Mouse (Mus musculus) bone marrow, adult 2 months (tissue): ENCODE measurements around the gene Plac9a. TPM values are rescaled to one million over a fixed set of nuclear protein-coding genes. Genes with fewer than 3 reads are reported as not detected.
"Not testable (repeated sequence)": the region's sequence is repeated elsewhere in the genome, so short reads cannot be mapped to it uniquely, and the experiment has no call there.

Experiments
- H3K27ac ChIP-seq: fragments of 200-500 bp; 2 replicates; pipeline ENCODE4 v1.5.1; 2012; ENCODE audit warnings: low read depth, mild to moderate bottlenecking, control low read depth, inconsistent platforms, low read length; ENCODE audit not compliant: control insufficient read depth, poor library complexity, insufficient read depth
- H3K4me1 ChIP-seq: fragments of 200-500 bp; 2 replicates; pipeline ENCODE4 v1.6.1; 2011; ENCODE audit warnings: low read length; ENCODE audit not compliant: control insufficient read depth, insufficient read depth
- H3K4me3 ChIP-seq: fragments of 200-500 bp; replicated peaks from 2 replicates; pipeline ENCODE3; 2011; ENCODE audit warnings: mild to moderate bottlenecking, low read depth, low read length, control low read depth; ENCODE audit not compliant: control insufficient read depth
- CTCF ChIP-seq: fragments of 200-500 bp; IDR thresholded peaks from 2 replicates; pipeline ENCODE4 v1.5.1; 2011; ENCODE audit warnings: low read length, control low read depth; ENCODE audit not compliant: control insufficient read depth, insufficient read depth
- POLR2A ChIP-seq: fragments of 200-500 bp; IDR thresholded peaks from 2 replicates; pipeline ENCODE4 v1.6.1; 2011; ENCODE audit warnings: low read depth, mild to moderate bottlenecking, control low read depth, low read length, borderline replicate concordance; ENCODE audit not compliant: control insufficient read depth
- WGBS: fragments of 180-500 bp; shearing (Covaris S2); methylation state at CpG from one replicate; pipeline ENCODE4 v1.1.7; 2018; 5-methylcytosine and 5-hydroxymethylcytosine counted together
- polyA plus RNA-seq: library from polyadenylated mRNA; stranded (reverse); fragments of >200 nt; gene quantifications from 2 replicates; pipeline ENCODE4 v1.2.4, GENCODE M21; 2011; ENCODE audit warnings: low replicate concordance; ENCODE audit not compliant: missing spikeins, insufficient read depth, insufficient read length

Plac9a gene
- polyA plus RNA-seq, 1 experiment: not detected

- 85% methylated on average over 6 of the region's 6 CpGs for WGBS
- Histone ChIP-seq H3K4me3 (no peak overlapping the region), H3K4me1 (peaks cover 13% of the 10 kb centered on the region), H3K27ac (peak overlapping the region; percentile 92; the same call in 1 of the 2 replicates)
- TF ChIP-seq CTCF: no peak
- TF ChIP-seq POLR2A: no peak
These were observed 51.7 kb downstream of the Plac9a start for GRCm38 (mm10) chr14:25851189-25851588.

GRCm38 (mm10) chr14:25850433-25850832 is 52.5 kb downstream of the Plac9a start:
- 58% methylated on average over 2 of the region's 2 CpGs for WGBS
- H3K4me1 ChIP-seq: peaks cover 11% of the 10 kb centered on the region; the same call in 1 of the 2 replicates
- H3K4me3 ChIP-seq: no peak overlapping the region
- TF ChIP-seq POLR2A (no peak), CTCF (no peak)
- peak overlapping the region; percentile 92 for H3K27ac ChIP-seq

GRCm38 (mm10) chr14:25848708-25849107 is 54.2 kb downstream of the Plac9a start:
- not testable (repeated sequence) for H3K4me3 ChIP-seq, H3K27ac ChIP-seq
- peaks cover 10% of the 10 kb centered on the region; the same call in 1 of the 2 replicates for H3K4me1 ChIP-seq
- 91% methylated on average over 3 of the region's 4 CpGs for WGBS

GRCm38 (mm10) chr14:25848237-25848636 is 54.7 kb downstream of the Plac9a start:
- no peak overlapping the region for H3K4me3 ChIP-seq
- H3K4me1 ChIP-seq: peaks cover 6% of the 10 kb centered on the region; the same call in 1 of the 2 replicates
- TF ChIP-seq POLR2A: no peak
- no peak for TF ChIP-seq CTCF
- peak overlapping the region; percentile 70 for H3K27ac ChIP-seq
- 53% methylated on average over 6 of the region's 6 CpGs for WGBS

- TF ChIP-seq CTCF: no peak
- no peak for TF ChIP-seq POLR2A
- Histone ChIP-seq H3K27ac (peak overlapping the region; percentile 70), H3K4me3 (no peak overlapping the region), H3K4me1 (peaks cover 5% of the 10 kb centered on the region; the same call in 1 of the 2 replicates)
- 76% methylated on average over 9 of the region's 9 CpGs for WGBS
These were observed 55.2 kb downstream of the Plac9a start for GRCm38 (mm10) chr14:25847660-25848059.

GRCm38 (mm10) chr14:25846516-25846915 is 56.4 kb downstream of the Plac9a start:
- Histone ChIP-seq H3K4me3 (no peak overlapping the region), H3K4me1 (peaks cover 5% of the 10 kb centered on the region; the same call in 1 of the 2 replicates), H3K27ac (no peak overlapping the region)
- WGBS: 78% methylated on average over 8 of the region's 8 CpGs
- TF ChIP-seq CTCF: no peak
- no peak for TF ChIP-seq POLR2A

GRCm38 (mm10) chr14:25845832-25846383 is 57.0 kb downstream of the Plac9a start:
- Histone ChIP-seq H3K27ac (no peak overlapping the region), H3K4me1 (peaks cover 2% of the 10 kb centered on the region; the same call in 1 of the 2 replicates), H3K4me3 (no peak overlapping the region)
- TF ChIP-seq POLR2A (no peak), CTCF (no peak)
- WGBS: 90% methylated on average over 6 of the region's 6 CpGs

- no peak overlapping the region for H3K4me3 ChIP-seq
- 91% methylated on average over 4 of the region's 4 CpGs for WGBS
- H3K4me1 ChIP-seq: peaks cover 2% of the 10 kb centered on the region; the same call in 1 of the 2 replicates
- no peak for TF ChIP-seq POLR2A
- no peak for TF ChIP-seq CTCF
- no peak overlapping the region for H3K27ac ChIP-seq
These were observed 58.5 kb downstream of the Plac9a start for GRCm38 (mm10) chr14:25844372-25844771.

GRCm38 (mm10) chr14:25842688-25843003 is 60.3 kb downstream of the Plac9a start:
- 2% methylated on average over 12 of the region's 12 CpGs for WGBS
- TF ChIP-seq POLR2A (no peak), CTCF (no peak)
- Histone ChIP-seq H3K27ac (peak overlapping the region; percentile 80), H3K4me3 (peak overlapping the region; percentile 76), H3K4me1 (peaks cover 2% of the 10 kb centered on the region; the same call in 1 of the 2 replicates)
